Mouse (Mus musculus): ENCODE measurements at regions not wholly inside any gene's neighbourhood (a gene's known extent, or its start where the extent isn't known, plus 50 kb on each side); places are given as distances from the start of the nearest gene placed in this dataset.

DNA sequence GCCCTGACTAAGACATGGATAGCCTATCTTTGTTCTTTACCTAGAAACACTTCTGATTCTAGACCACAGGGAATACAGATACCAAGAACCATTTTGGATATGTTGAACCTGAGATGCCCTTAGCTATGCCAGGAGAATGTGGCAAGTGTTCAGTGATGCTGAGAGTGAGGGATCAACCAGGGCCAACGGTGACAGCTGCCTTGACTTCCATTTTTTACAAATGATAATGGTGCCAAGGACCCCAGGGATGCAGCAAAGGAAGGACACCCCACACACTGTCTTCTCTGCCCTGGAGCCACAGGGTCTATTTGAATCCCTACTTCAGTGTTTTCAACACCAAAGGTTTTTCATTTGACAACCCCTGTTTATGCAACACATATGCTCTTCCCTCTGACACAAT, 174.4 kb downstream of the Gsdmc2 start:
- DNase-seq (ENCODE audit: low spot score in 2 of 2): no peak

DNA sequence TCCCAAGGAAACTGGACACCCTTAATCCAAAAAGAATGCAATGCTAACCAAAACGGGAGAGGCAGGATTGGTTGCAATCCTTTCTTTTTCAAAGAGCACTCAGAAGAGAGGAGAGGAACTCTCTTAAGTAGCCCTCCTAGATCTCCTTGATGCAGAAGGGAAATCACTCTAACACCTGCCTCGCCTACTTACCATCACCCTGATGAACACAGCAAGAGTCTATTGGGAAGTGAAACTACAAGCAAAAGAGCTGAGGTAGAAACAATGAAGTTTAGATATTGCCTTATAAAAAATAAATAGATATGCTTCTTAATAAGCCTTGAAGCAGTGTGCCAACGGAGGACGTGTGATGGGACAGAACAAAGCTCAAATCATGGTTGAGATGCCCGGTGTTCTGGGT, 177.4 kb downstream of the Gsdmc2 start:
- DNase-seq (ENCODE audit: low spot score in 2 of 2): no peak

DNA sequence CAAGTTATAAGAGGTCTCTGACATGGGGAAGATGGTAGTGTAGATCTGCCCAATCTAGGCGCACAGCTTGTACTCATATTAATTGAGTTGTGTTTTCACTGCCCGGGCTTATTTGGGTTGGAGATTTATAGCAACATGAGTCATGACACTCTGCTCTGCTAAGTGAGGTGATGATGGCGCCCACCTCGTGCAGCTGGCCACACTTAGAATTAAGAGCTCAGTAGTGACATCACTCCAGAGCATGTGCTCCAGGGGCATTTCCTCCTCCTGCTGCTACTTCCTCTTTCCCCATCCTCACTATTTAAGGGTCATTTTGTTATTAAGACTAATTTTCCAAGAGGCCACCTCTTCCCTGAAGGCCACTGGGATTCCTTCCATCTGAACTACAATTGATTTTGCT, 179.5 kb downstream of the Gsdmc2 start:
- no peak for DNase-seq (ENCODE audit: low spot score in 2 of 2)

DNA sequence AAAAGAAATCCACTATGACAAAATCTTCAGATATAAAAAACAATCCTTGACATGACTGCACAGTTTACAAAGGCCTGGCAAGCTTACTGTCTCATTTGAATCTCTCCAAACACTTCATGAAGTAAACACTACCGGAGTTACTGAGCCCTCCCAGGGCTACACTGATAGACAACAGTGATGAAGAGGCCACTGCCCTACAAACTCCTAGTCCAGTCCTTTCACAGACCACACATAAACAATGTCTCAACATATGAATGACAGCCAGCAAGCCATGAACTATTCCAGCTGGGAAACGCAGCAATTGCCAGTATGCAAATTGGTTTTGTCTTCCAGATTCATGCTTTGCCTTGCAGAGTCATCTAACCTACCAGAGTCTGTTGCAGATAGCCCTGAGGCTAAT, 180.1 kb downstream of the Gsdmc2 start:
- DNase-seq (ENCODE audit: low spot score in 2 of 2): no peak

DNA sequence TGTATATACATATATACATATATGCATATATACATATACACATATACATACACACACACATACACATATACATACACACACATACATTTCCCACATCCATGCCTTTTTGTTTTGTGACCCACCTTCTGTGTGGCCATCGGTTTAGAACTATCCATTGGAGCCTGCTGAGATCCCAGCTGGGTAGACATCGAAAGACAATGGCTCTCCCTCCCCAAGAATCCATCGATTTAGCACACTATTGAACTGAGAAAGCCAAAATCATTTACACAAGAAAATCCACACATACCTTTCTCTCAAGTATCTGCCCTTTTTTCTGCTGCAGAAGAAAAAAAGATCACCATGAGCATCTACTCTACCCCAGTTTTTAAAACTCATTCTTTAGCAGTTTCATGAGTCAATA, 182.8 kb downstream of the Gsdmc2 start:
- DNase-seq (ENCODE audit: low spot score in 2 of 2): no peak

DNA sequence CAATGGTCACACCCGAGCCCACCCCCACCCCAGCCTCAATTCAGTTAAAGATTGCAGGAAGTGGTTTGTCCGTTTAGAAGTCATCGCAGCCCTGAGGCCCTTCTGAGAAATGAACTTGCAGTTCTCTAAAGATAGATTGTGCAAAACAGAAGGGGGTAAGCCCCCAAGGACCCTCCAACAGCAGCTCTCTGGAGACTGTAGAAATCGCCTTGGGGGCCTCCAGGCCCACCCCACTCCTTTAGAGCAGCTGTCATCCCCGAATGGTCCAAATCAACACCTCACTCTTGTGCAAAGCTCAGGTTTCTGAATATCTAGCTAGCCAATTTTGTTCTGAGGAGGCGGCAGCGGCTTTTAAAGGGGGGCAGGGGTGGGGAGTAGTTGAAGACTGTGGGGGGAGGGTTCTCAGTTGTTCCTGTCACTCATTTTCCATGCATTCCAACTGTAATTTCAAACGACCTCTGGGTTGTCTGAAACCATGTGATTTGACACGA, 186.9 kb downstream of the Gsdmc2 start:
- DNase-seq (ENCODE audit: low spot score in 2 of 2): no peak

DNA sequence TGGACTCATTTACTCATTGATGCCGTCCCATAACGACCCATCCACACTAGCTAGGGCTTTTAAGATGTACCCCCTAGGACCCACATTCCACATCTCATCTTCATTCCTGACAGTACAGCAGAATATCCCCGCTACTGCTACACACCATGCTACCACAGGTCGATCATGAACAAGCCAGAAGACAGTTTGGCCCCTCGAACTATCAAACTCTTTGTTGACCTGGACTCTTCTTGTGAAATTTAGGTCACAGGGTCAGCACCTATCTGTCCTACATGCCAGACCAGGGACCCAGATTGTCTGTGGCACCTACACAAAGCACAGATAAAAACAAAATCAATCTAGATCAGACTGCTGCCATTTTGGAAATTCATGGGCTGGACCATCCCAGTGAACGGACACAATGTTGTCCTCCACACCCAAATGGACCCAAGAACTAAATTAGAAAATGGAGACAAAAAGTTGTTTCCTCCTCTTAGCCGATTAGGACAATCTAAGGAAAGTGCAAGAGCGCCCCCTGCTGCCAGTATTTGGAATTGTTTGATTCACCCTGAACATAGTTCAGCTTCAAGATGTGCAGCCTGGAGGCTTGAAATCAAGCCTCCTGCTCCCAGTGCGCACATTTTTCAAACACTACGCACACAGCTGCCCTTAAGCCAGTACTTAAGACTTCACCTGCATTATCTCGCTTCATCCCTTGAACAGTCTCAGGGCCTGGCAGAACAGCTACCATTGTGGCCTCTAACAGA, 192.6 kb downstream of the Gsdmc2 start:
- peak; percentile 87 to 91 for DNase-seq (ENCODE audit: low spot score in 2 of 2)

DNA sequence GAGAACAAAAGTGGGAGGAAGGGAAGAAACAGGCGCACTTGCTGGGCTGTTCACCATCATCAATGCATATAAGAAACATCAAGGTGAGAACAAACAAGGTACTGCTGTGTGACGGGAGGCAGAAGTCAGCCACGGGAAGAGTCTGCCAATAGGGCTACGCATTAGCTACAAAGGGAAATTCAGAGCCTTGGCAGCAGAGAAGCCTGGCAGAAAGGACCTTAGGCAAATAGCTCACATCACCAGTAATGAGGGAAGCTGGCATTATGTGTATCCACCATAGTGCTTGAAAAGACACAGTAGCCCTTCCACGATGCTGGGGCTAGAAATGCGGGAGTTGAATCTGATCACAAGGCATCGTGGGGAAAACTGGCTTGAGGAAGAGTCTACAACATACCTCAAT, 193.9 kb downstream of the Gsdmc2 start:
- DNase-seq (ENCODE audit: low spot score in 2 of 2): no peak

DNA sequence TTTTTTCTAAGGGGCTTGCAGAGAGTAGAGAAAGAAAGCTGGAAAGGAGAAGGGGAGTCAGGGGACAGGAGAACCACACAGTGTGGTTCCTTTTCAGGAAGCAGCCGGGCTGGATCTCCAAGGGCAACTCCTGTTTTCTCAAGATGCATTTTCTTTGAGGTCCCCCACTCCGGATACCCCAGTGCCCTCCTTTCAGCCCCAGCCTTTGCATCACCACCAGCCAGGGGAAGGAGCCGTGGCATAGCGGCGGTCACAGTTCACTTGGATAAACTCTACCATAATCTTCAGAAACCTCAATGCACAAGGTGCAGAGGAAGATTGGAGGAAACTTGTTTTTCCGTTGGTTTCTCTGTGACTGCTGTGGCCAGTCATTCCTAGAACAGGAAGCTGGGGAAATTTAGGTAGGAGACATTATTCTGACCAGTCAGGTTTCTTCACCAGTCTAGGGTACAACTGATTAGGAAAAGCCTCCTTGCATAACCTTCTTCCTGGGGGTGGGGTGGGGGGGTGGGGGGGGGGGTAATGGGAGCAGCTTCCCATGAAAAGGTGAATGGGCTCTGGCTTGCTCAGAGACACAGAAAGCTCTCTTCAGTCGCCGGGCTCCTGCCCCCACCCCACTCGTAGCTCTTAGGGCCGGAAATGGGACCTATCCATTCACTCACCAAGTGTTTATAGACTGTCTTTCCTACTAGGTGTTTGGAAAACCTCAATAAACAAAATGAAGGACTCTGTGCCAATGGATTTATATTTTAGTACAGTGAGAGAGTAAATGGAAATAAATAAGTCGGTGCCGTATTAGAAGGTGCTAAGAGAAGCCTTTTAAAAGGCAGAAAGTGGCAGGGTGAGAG, 196.6 kb downstream of the Gsdmc2 start:
- DNase-seq (ENCODE audit: low spot score in 2 of 2): no peak

DNA sequence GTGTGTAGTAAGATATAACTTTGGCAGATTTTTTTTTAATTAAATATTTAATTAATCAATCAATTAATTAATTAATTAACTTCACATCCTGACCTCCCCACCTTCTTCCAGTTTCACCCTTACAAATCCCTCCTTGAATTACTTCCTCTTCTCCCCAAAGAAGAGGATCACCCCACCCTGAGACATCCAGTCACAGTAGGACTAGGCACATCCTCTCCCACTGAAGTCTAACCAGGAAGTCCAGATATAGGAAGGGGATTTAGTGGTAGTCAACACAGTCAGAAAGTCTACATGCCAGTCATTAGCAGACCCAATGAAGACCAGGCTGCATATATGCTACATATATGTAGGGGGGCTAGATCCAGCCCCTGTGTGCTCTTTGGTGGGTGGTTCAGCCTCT, 220.2 kb downstream of the Gsdmc2 start:
- no peak for DNase-seq (ENCODE audit: low spot score in 2 of 2)

DNA sequence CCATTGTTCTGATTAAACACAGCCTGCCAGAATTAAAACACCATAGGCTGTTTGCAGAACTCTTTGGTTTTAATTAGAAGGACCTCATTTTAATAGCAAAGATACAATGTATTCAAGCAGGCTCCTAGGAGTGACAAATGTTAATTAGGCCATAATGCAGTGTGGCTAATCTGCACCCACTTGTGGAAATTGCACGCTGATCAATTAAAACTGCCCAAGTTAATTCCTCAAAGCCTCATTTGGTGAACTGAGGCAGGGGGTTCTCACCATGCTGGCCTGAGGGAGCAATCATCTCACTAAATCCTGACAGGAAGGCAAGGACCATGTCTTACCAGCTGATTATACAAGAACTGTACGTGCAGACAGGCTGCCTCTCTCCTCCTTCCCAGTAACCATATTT, 220.7 kb downstream of the Gsdmc2 start:
- DNase-seq (ENCODE audit: low spot score in 2 of 2): no peak

DNA sequence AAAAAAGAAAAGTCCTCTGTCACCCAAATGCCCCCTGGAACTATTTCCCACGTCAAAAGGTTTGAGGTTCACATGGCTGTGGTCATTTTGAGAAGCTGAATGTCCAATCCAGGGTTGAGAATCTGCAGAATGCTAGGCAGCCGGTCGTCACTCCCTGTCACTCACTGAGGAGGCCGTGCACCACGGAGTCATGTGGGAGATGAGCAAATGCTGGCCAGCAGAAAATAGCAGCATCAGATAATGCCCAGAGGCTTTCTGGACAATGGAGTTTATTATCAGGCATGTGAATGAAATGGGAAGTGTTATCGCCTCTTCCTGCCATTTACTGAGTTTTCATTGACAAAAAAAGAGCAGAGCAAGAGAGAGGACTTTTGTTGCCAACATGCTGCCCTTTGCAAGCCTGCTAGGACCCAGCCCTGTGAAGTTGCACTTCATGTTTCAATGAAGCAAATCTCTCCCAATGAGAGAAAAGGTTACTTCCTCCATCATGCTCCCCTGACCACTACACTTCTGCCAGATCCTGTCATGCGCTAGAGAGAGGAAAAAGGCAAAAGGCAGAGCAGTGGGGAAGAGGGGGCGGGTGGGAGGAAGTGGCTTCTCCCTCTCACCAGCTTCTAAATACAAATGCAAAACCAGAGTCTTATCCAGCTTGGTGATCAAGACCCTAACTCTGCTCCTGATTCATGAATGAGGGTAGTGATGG, 228.3 kb downstream of the Gsdmc2 start:
- no peak for DNase-seq (ENCODE audit: low spot score in 2 of 2)

DNA sequence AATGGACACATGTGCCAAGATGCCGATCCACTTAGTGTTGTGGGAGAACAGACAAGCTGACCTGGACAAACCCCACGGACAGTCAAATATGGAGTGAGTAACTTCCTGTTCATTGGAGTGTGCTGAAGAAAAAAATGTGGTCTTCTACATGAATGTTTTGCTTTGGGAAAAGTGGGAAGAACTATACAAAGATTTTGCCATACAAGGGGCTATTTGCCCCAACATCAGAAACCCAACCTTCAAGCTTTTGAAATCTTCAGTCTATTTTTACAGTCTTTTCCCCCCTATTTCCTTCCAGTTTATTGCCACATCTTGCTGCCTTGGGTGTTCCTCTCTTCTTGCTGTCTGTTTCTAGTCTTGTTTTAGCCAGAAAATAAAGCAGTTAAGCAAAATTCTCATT, 230.8 kb downstream of the Gsdmc2 start:
- no peak for DNase-seq (ENCODE audit: low spot score in 2 of 2)

DNA sequence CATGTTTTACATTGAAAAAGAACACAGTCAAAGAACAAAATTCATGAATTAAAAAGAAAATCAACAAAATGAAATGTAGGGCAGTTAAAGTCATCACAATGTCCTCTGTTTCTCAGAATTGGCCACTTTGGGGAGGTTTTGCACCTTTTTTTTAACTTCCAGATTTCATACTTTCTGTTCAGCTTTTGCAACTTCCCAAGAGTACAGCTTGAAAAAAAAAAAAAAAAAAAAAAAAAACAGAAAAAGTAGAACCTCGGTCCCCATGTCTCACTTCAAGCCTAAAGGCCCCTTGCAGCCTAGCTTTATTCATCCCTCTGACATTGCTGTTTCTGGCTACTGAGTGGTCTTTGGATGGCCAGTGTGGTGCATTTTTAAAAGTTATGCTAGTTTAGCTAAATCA, 231.9 kb downstream of the Gsdmc2 start:
- DNase-seq (ENCODE audit: low spot score in 2 of 2): no peak

DNA sequence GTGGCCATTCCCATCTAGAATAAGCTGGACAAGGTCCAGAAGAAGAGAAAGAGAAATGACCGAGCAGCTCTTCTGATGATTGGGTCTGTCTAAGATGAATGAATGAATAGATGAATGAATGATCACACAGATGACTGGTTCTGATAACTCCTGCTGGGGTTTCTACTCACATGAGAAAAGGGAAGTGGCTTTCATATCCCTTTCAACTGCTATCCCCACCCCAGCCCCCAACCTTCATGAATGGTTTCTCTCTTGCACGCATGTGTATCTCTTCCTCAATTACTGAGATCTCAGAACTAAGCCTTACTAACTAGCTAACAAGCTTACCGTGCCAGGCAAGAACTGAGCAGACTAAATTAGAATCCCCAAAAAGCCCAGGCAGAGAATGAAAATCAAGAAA, 233.8 kb downstream of the Gsdmc2 start:
- no peak for DNase-seq (ENCODE audit: low spot score in 2 of 2)

DNA sequence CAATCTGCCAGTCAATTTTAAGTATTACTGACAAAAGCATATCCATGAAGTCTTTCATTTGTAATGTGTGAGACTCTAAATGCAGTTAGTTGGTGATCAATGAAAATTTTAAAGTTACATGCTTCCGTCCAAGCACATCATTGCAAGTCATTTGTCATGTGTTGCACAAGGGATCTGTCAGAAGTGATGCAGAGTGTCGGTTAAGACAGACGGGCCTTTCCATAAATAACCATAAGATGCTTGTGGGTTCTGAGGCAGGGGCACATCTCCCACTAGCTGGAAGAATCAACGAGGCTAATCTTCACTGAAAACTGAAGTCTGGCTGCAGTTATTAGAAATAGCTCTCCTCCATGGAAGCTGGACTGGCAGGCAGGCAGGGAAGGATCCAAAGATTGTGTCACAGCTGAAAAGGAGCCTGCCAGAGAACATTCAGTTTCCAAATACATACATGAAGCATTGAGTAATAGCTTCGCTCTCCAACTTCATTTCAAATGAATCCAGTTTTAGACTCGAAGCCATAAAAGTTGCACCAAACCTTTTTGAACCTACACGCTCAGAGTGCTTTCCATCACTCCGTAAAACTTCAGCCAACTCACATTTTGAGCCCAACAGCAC, 241.8 kb downstream of the Gsdmc2 start:
- no peak for DNase-seq (ENCODE audit: low spot score in 2 of 2)

DNA sequence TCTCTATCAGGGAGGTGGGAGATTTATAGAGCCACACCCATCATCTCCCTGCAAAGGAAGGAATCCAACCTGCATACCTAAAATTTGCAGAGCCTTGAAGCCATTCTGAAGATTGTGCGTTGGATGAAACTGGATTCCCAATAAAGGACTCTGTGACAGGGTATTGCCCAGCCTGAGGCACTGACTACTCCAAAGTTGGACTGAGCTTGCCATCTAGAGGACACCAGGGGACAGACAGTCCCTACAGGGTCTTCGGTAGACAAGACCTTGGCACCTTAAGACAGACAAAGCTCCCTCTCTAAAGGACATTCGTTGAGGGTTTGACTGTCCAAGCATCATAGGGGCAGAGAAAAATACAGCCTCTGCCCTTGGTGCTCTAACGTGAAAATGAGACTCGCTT, 243.4 kb downstream of the Gsdmc2 start:
- DNase-seq (ENCODE audit: low spot score in 2 of 2): peak in 1 of 2 experiments; percentile 11

DNA sequence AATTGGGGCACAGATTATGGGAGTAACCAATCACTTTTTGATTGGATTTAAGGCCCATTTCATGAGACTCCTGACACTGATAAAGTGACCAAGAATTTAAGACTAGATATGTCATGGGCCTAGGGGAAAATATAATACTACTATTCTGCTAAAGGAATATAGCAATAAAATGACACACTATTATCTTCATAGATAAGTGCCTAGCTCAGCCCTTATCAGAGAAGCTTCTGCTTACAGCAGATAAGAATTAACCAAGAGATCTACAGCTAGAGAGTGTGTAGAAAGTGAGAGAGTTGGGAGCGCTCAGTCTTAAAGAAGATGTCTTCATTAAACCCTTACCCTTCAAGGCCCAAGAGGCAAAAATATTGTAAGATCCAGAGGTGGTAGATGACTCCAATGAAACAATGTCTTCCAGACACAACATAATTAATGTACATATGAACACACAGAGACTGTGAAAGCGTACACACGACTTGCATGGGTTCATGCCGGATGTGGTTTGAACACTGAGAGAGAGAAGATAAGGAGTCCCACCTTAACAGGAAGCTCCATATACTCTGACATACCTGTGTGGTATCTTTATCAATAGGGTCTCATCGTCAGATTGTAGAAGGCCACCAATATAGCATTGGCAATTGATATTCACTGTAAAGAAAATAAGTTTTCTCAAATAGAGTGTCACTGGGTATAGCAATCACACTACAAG, 252.1 kb downstream of the Gsdmc2 start:
- DNase-seq (ENCODE audit: low spot score in 2 of 2): no peak

DNA sequence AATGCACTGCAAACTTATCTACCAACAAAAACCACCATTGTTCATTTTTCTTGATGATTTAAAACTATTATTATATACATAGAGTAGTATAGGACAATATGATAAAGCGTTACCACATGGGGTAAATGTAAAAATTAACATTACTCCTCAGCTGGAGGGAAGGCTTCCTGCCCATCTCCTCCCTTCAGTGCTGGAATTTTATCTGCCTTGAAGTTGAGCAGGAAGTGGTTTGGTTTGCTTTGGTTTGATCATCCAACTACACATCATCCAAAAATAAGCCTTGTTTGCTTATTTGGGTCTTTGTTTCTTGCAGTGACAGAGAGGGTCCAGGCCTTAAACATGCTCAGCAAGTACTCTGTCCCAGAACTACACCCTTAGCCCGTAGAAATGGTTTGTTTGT, 285.7 kb downstream of the Gsdmc2 start:
- DNase-seq (ENCODE audit: low spot score in 2 of 2): no peak

DNA sequence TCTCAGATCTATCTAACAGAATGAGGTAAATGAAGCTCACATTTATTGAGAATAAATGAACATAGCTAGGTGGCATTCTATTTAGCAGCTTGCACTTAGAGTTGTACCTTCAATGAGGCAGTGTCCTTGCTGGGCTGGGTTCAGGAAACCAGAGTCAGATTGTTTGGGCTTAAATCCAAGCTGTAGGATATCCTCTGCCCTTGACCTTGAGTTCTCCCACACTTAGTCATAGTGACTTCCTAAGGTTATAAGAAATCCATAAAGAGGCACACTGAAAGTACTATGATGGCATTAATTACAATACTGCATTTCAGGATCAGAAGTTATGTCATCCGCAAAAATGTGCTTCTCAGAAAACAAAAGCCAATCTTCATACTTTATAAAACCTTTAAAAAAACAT, 286.3 kb downstream of the Gsdmc2 start:
- no peak for DNase-seq (ENCODE audit: low spot score in 2 of 2)

DNA sequence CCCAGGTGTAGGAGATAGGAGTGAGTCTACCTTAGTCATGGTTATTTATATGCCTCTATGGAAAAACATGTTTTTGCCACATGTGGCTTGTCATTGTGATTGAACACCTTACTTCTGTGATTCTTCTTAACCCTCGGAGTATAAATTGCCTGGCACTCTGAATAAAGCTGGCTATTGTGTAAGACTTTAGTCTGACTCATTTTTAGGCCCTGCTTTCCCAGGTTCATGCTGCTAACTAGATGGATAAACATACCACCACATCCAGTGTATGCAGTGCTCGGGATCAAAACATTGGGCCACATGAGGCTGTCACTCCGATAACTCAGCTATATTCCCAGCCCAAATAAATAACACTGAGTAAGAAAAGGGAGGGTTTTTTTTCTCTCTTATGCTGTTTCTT, 287.2 kb downstream of the Gsdmc2 start:
- no peak for DNase-seq (ENCODE audit: low spot score in 2 of 2)
